ENCODE assay signal across 25 mouse cellular contexts in the genomic region with DNA sequence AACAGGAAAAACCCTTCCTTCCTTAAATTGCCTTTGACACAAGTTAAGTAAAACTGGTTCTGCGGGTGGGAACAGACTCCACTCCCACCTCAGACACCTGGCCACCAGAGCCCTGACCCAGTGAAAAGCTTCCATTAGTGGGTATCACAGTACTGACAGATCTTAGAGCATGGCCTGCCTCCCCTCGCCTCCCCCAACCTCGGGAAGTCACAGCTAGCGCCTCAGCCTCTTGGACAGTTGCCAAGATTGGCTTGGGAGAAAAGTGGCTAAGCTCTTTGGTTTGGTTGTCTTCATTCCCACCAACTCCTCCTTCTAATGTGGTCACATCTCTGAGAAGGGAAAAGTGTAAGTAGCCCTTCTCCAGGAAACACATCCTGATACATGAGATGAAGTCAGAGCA. TPM values are rescaled to one million over a fixed set of nuclear protein-coding genes. Genes with fewer than 3 reads are reported as not detected.
DNase-seq lines count a peak whose midpoint lies in the region; ATAC-seq and TF ChIP-seq lines count a peak whose summit lies in the region.
"Had no signal": no experiment of that assay in that cellular context is flagged by ENCODE, and none has a peak within 500 bp of the region (broad histone marks: within the 10 kb centered on the region; RNA-seq: fewer than 3 reads in every experiment).

No protein-coding gene starts in this region.

- no peak for DNase-seq in kidney, adult 2 months
- peak; percentile 66 for DNase-seq in 416B (ENCODE audit: low read depth)
- DNase-seq in Muller cell, postnatal 12 days (ENCODE audit: inconsistent ontology term) = peak; percentile 9
- DNase-seq in gastrocnemius, postnatal 36 days = no peak
- DNase-seq in hindbrain, embryonic 14.5 days (ENCODE audit: low spot score) = no peak
- DNase-seq: adrenal gland, adult 2 months; cerebellum, adult 11 months; cerebellum, postnatal 36 days; gastrocnemius, postnatal 14 days; heart, postnatal 36 days; liver, postnatal 0 days; thymus, postnatal 36 days had no signal

- H3K4me2 ChIP-seq in kidney, embryonic 15.5 days = no peak overlapping the region
- H3K4me2 ChIP-seq in intestine, embryonic 16.5 days (ENCODE audit: low read depth, low read length) = peak overlapping the region; percentile 28; the same call in 1 of the 2 replicates
- H3K4me2 ChIP-seq in hindbrain, embryonic 14.5 days (replicated peaks) = no peak overlapping the region
- H3K4me2 ChIP-seq: embryonic facial prominence, embryonic 15.5 days; heart, embryonic 12.5 days; midbrain, embryonic 12.5 days had no signal

- no peak overlapping the region for H3K4me3 ChIP-seq in kidney, embryonic 15.5 days (replicated peaks)
- no peak overlapping the region for H3K4me3 ChIP-seq in kidney, adult 2 months (ENCODE audit: insufficient read depth, low read depth, low read length)
- no peak overlapping the region for H3K4me3 ChIP-seq in intestine, embryonic 16.5 days (ENCODE audit: low read length)
- no peak overlapping the region for H3K4me3 ChIP-seq in hindbrain, embryonic 14.5 days (replicated peaks; ENCODE audit: low read length)
- H3K4me3 ChIP-seq: embryonic facial prominence, embryonic 15.5 days; heart, embryonic 12.5 days; midbrain, embryonic 12.5 days had no signal

- peak overlapping the region; percentile 66 for H3K27ac ChIP-seq in kidney, embryonic 15.5 days
- H3K27ac ChIP-seq in kidney, adult 2 months (ENCODE audit: insufficient read depth, low read depth, low read length) = no peak overlapping the region
- peak overlapping the region; percentile 46 for H3K27ac ChIP-seq in intestine, embryonic 16.5 days (ENCODE audit: low read length)
- no peak overlapping the region for H3K27ac ChIP-seq in hindbrain, embryonic 14.5 days
- H3K27ac ChIP-seq: embryonic facial prominence, embryonic 15.5 days; hindbrain, postnatal 0 days; macrophage; midbrain, embryonic 12.5 days had no signal

- no peak for TF ChIP-seq POLR2A in kidney, adult 2 months (IDR thresholded peaks at IDR 0.05; ENCODE audit: low read depth, low read length)

- no peak for TF ChIP-seq CTCF in kidney, adult 2 months (conservative IDR thresholded peaks at IDR 0.05; ENCODE audit: insufficient read depth, insufficient read length, low read depth, low read length)

- H3K36me3 ChIP-seq in kidney, embryonic 15.5 days = no peaks in the 10 kb centered on the region
- H3K36me3 ChIP-seq in kidney, adult 2 months (ENCODE audit: control insufficient read depth, insufficient read depth, low read length) = no peaks in the 10 kb centered on the region
- no peaks in the 10 kb centered on the region for H3K36me3 ChIP-seq in intestine, embryonic 16.5 days (ENCODE audit: control insufficient read depth, insufficient read depth, low read length)
- H3K36me3 ChIP-seq in hindbrain, embryonic 14.5 days (replicated peaks; ENCODE audit: control insufficient read depth, insufficient read depth) = no peaks in the 10 kb centered on the region
- H3K36me3 ChIP-seq: embryonic facial prominence, embryonic 15.5 days; G1E; heart, embryonic 12.5 days; midbrain, embryonic 12.5 days had no signal

- intact Hi-C loops in gastrocnemius, postnatal 36 days (cut with DNase I) = no loop called here

- WGBS in kidney, embryonic 15.5 days = 14% methylated on average over 4 of the region's 4 CpGs
- 18% methylated on average over 4 of the region's 4 CpGs for WGBS in kidney, adult 2 months
- 25% methylated on average over 4 of the region's 4 CpGs for WGBS in intestine, embryonic 16.5 days
- WGBS in hindbrain, embryonic 14.5 days = 66% methylated on average over 4 of the region's 4 CpGs

- H3K27me3 ChIP-seq in kidney, embryonic 15.5 days = no peaks in the 10 kb centered on the region
- no peaks in the 10 kb centered on the region for H3K27me3 ChIP-seq in kidney, adult 2 months (replicated peaks; ENCODE audit: control insufficient read depth, insufficient read depth, low read length)
- H3K27me3 ChIP-seq in intestine, embryonic 16.5 days (replicated peaks; ENCODE audit: control insufficient read depth, insufficient read depth, low read length) = no peaks in the 10 kb centered on the region
- no peaks in the 10 kb centered on the region for H3K27me3 ChIP-seq in hindbrain, embryonic 14.5 days (ENCODE audit: control insufficient read depth, insufficient read depth, low read length)
- H3K27me3 ChIP-seq: embryonic facial prominence, embryonic 15.5 days; midbrain, embryonic 12.5 days had no signal

- peak; percentile 43 for ATAC-seq in kidney, embryonic 15.5 days (replicated peaks; ENCODE audit: low FRiP score)
- no peak for ATAC-seq in intestine, embryonic 16.5 days
- ATAC-seq in hindbrain, embryonic 14.5 days (ENCODE audit: low FRiP score) = no peak
- ATAC-seq: CD4-positive, CD25-positive, alpha-beta regulatory T cell, adult 4 months; hindbrain, postnatal 0 days; liver, postnatal 0 days had no signal

- H3K9ac ChIP-seq in kidney, embryonic 15.5 days = no peak overlapping the region
- H3K9ac ChIP-seq in intestine, embryonic 16.5 days (ENCODE audit: low read depth, low read length) = no peak overlapping the region
- no peak overlapping the region for H3K9ac ChIP-seq in hindbrain, embryonic 14.5 days
- H3K9ac ChIP-seq: embryonic facial prominence, embryonic 15.5 days; heart, embryonic 12.5 days; liver, postnatal 0 days; midbrain, embryonic 12.5 days had no signal

- H3K9me3 ChIP-seq in kidney, embryonic 15.5 days (replicated peaks) = no peaks in the 10 kb centered on the region; the same call in 1 of the 2 replicates
- H3K9me3 ChIP-seq in intestine, embryonic 16.5 days (ENCODE audit: control insufficient read depth, low read length) = no peaks in the 10 kb centered on the region
- no peaks in the 10 kb centered on the region for H3K9me3 ChIP-seq in hindbrain, embryonic 14.5 days (ENCODE audit: control insufficient read depth, low read length)
- H3K9me3 ChIP-seq: embryonic facial prominence, embryonic 15.5 days; G1E; heart, embryonic 12.5 days; midbrain, embryonic 12.5 days had no signal

- peaks cover 34% of the 10 kb centered on the region for H3K4me1 ChIP-seq in kidney, embryonic 15.5 days
- peaks cover 21% of the 10 kb centered on the region; the same call in 1 of the 2 replicates for H3K4me1 ChIP-seq in kidney, adult 2 months (ENCODE audit: control insufficient read depth, insufficient read depth, low read length)
- peaks cover 22% of the 10 kb centered on the region for H3K4me1 ChIP-seq in intestine, embryonic 16.5 days (ENCODE audit: control insufficient read depth, insufficient read depth, low read length)
- no peaks in the 10 kb centered on the region; the same call in 1 of the 2 replicates for H3K4me1 ChIP-seq in hindbrain, embryonic 14.5 days (replicated peaks; ENCODE audit: control insufficient read depth, insufficient read depth, low read length)
- H3K4me1 ChIP-seq: embryonic facial prominence, embryonic 15.5 days; heart, embryonic 12.5 days; midbrain, embryonic 12.5 days had no signal

RNA-seq across cellular contexts. Expression of gene Clrn3, which starts 4.5 kb away (rescaled TPM):
- polyA plus RNA-seq in kidney, embryonic 15.5 days (2015; fragmentation: Nextera tagmentation; extraction: Ambion mirVana) = 8.9 and 9.4 TPM in 2 replicates
- polyA plus RNA-seq in kidney, adult 2 months (2012; rRNA removed) = 26.7 and 29.8 TPM in 2 replicates
- 40.3 and 45.1 TPM in 2 replicates for polyA plus RNA-seq in intestine, embryonic 16.5 days (2015; fragmentation: Nextera tagmentation; extraction: Ambion mirVana)
- total RNA-seq in gastrocnemius, postnatal 36 days (2021) = not detected
- not detected in 2 replicates for polyA plus RNA-seq in hindbrain, embryonic 14.5 days (2014; fragmentation: Nextera tagmentation; extraction: Ambion mirVana)
- total RNA-seq: adrenal gland, adult 2 months; gastrocnemius, postnatal 14 days; heart, postnatal 36 days; hindbrain, postnatal 0 days; left cerebral cortex, postnatal 14 days had no signal
- polyA plus RNA-seq: adrenal gland, adult 2 months; CD4-positive, CD25-positive, alpha-beta regulatory T cell, adult 4 months; embryonic facial prominence, embryonic 15.5 days; forebrain, embryonic 11.5 days; frontal cortex, adult 2 months; G1E; heart, embryonic 12.5 days; hindbrain, postnatal 0 days; liver, postnatal 0 days; macrophage; midbrain, embryonic 12.5 days; neural tube, embryonic 14.5 days had no signal

RNA-seq across cellular contexts. Expression of gene Ptpre, which starts 13.3 kb away (rescaled TPM):
- polyA plus RNA-seq in kidney, embryonic 15.5 days (2015; fragmentation: Nextera tagmentation; extraction: Ambion mirVana) = 1.6 TPM in 2 replicates
- polyA plus RNA-seq in kidney, adult 2 months (2012; rRNA removed) = 1.7 and 2.5 TPM in 2 replicates
- polyA plus RNA-seq in intestine, embryonic 16.5 days (2015; fragmentation: Nextera tagmentation; extraction: Ambion mirVana) = 2.4 and 2.9 TPM in 2 replicates
- total RNA-seq in gastrocnemius, postnatal 36 days (2021) = 1 to 10 TPM; 1.6 TPM
- polyA plus RNA-seq in hindbrain, embryonic 14.5 days (2014; fragmentation: Nextera tagmentation; extraction: Ambion mirVana) = 6.9 and 7.9 TPM in 2 replicates

Comparison
In these comparisons a context has a peak if more than half of its experiments do, and no peak if none do; other contexts are left out.
1. H3K27ac ChIP-seq: peak in kidney, embryonic 15.5 days (single experiment) and intestine, embryonic 16.5 days (single experiment); none in kidney, adult 2 months (single experiment) and hindbrain, embryonic 14.5 days (single experiment).
2. DNase-seq: peak in 416B (single experiment) and Muller cell, postnatal 12 days (single experiment); none in kidney, adult 2 months (single experiment), gastrocnemius, postnatal 36 days (0 of 2) and hindbrain, embryonic 14.5 days (single experiment).